Mouse (Mus musculus) lung, adult 2 months (tissue): Measurements from ENCODE around the gene Teddm2.

ENCODE experiments used
- CTCF ChIP-seq: fragments of 200-500 bp; IDR thresholded peaks from 2 replicates; pipeline ENCODE4 v1.5.1; 2011; ENCODE audit warnings: mild to moderate bottlenecking, low read length, control low read depth; ENCODE audit not compliant: insufficient read depth
- POLR2A ChIP-seq: fragments of 200-500 bp; IDR thresholded peaks from 2 replicates; pipeline ENCODE4 v1.6.1; 2011; ENCODE audit warnings: low read depth, mild to moderate bottlenecking, control low read depth, low read length, borderline replicate concordance; ENCODE audit errors: extremely low read depth

DNA sequence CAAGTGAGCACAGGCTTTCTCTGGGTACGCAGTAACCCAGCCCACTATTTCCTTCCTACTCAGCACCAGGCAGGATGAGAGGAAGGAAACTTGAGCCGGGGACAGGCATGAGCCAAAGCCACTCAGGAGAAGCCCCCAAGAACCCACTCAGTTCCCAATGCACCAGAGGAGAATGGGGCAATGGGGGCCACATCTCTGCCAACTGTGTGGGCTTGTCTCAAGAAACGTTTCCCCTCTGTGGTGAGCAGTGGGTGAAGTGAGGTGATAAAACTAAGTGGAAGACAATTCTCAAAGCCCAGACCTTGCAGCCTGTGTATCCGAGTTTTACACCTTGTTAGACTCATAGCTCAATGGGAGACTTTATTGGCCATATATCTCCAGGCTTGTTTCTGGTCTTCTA, 8.6 kb downstream of the Teddm2 start, which contains the start of gene Teddm1a:
- TF ChIP-seq CTCF, result no peak
- no peak for TF ChIP-seq POLR2A
